Mouse (Mus musculus): ENCODE measurements at regions not wholly inside any gene's neighbourhood (a gene's known extent, or its start where the extent isn't known, plus 50 kb on each side); places are given as distances from the start of the nearest gene placed in this dataset.

GRCm38 (mm10) chr4:154726636-154727045 is 59.0 kb upstream of the Actrt2 start:
- DNase-seq (ENCODE audit: low spot score in 2 of 2), result no peak

GRCm38 (mm10) chr4:154727945-154728344 is 60.3 kb upstream of the Actrt2 start:
- no peak for DNase-seq (ENCODE audit: low spot score in 2 of 2)

GRCm38 (mm10) chr4:154730646-154731045 is 63.0 kb upstream of the Actrt2 start:
- DNase-seq (ENCODE audit: low spot score in 2 of 2), result no peak

GRCm38 (mm10) chr4:154731345-154731744 is 63.7 kb upstream of the Actrt2 start:
- no peak for DNase-seq (ENCODE audit: low spot score in 2 of 2)

GRCm38 (mm10) chr4:154736071-154736470 is 68.4 kb upstream of the Actrt2 start:
- DNase-seq (ENCODE audit: low spot score in 2 of 2), result no peak

GRCm38 (mm10) chr4:154741123-154741890 is 73.6 kb upstream of the Actrt2 start:
- no peak for DNase-seq (ENCODE audit: low spot score in 2 of 2)

GRCm38 (mm10) chr4:154746323-154747005 is 78.8 kb upstream of the Actrt2 start:
- DNase-seq (ENCODE audit: low spot score in 2 of 2), result no peak

GRCm38 (mm10) chr4:154747006-154747343 is 79.3 kb upstream of the Actrt2 start:
- no peak for DNase-seq (ENCODE audit: low spot score in 2 of 2)

GRCm38 (mm10) chr4:154749160-154749559 is 81.5 kb upstream of the Actrt2 start:
- DNase-seq (ENCODE audit: low spot score in 2 of 2), result no peak

- no peak for DNase-seq (ENCODE audit: low spot score in 2 of 2)
Observed at GRCm38 (mm10) chr4:154749996-154750395, 82.3 kb upstream of the Actrt2 start.

GRCm38 (mm10) chr4:154750440-154751107 is 82.9 kb upstream of the Actrt2 start:
- no peak for DNase-seq (ENCODE audit: low spot score in 2 of 2)

GRCm38 (mm10) chr4:154754445-154754844 is 82.8 kb upstream of the Ttc34 start:
- no peak for DNase-seq (ENCODE audit: low spot score in 2 of 2)

- DNase-seq (ENCODE audit: low spot score in 2 of 2), result peak; percentile 13
Observed at GRCm38 (mm10) chr4:154756740-154757446, 80.4 kb upstream of the Ttc34 start.

GRCm38 (mm10) chr4:154759881-154760280 is 77.4 kb upstream of the Ttc34 start:
- no peak for DNase-seq (ENCODE audit: low spot score in 2 of 2)

GRCm38 (mm10) chr4:154764238-154764637 is 73.0 kb upstream of the Ttc34 start:
- DNase-seq (ENCODE audit: low spot score in 2 of 2), result no peak

- no peak for DNase-seq (ENCODE audit: low spot score in 2 of 2)
Observed at GRCm38 (mm10) chr4:154766158-154766557, 71.1 kb upstream of the Ttc34 start.

- DNase-seq (ENCODE audit: low spot score in 2 of 2), result no peak
Observed at GRCm38 (mm10) chr4:154771330-154772076, 65.8 kb upstream of the Ttc34 start.

GRCm38 (mm10) chr4:154772077-154772462 is 65.2 kb upstream of the Ttc34 start:
- no peak for DNase-seq (ENCODE audit: low spot score in 2 of 2)

- no peak for DNase-seq (ENCODE audit: low spot score in 2 of 2)
Observed at GRCm38 (mm10) chr4:154773830-154774229, 63.4 kb upstream of the Ttc34 start.

- no peak for DNase-seq (ENCODE audit: low spot score in 2 of 2)
Observed at GRCm38 (mm10) chr4:154774332-154774731, 62.9 kb upstream of the Ttc34 start.

- DNase-seq (ENCODE audit: low spot score in 2 of 2), result no peak
Observed at GRCm38 (mm10) chr4:154778818-154779217, 58.4 kb upstream of the Ttc34 start.
